In the genomic region with DNA sequence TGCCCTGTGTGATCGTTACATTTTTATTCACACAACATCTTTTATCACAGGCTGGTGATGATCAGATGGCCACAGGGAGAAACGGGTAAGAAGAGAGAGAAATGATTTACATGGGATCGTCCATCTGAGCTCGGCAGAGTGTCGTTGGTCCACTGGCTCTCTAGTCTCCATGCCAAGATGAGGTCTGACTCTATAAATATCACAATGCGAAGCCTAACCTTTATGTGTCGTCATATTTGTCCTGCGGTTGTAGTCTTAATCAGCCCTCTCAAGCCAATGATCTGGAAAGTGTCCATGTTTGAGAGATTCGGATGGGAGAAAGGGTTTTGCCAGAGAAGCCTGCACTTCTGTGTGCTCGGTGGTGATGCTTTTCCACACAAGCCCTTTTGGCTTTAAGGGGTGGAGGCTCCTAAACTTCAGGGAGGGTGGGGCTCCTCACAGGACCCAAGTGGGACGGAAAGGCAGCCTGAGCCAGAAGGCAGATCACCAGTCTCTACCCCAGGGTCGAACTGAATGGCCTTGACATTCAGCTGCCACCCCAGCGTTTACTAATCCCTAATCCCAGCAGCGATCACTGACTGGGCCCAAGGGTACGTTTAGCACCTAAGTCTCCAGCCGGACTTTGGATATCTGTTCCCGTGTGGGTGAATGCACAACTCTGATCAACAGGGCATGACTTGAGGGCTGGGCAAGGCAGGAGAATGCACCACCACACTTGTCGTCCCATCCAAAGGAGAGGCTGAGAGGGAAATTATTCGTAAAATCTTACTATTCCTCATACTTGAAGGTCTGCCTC, we compare ENCODE assay signal across 17 mouse cellular contexts. TPM values are rescaled to one million over a fixed set of nuclear protein-coding genes. Genes with fewer than 3 reads are reported as not detected.
DNase-seq lines count a peak whose midpoint lies in the region; ATAC-seq and TF ChIP-seq lines count a peak whose summit lies in the region.
"Had no signal": no experiment of that assay in that cellular context is flagged by ENCODE, and none has a peak within 500 bp of the region (broad histone marks: within the 10 kb centered on the region; RNA-seq: fewer than 3 reads in every experiment).

No protein-coding gene starts in this region.

- H3K27me3 ChIP-seq in heart, embryonic 14.5 days (ENCODE audit: control insufficient read depth, insufficient read depth, low read length) = no peaks in the 10 kb centered on the region
- H3K27me3 ChIP-seq in heart, embryonic 10.5 days (ENCODE audit: insufficient read depth, poor library complexity, severe bottlenecking) = no peaks in the 10 kb centered on the region
- no peaks in the 10 kb centered on the region for H3K27me3 ChIP-seq in heart, postnatal 0 days (ENCODE audit: control insufficient read depth, insufficient read depth, low read length)
- H3K27me3 ChIP-seq in kidney, adult 2 months (replicated peaks; ENCODE audit: control insufficient read depth, insufficient read depth, low read length) = no peaks in the 10 kb centered on the region

- no peak for TF ChIP-seq EP300 in heart, postnatal 0 days (IDR thresholded peaks at IDR 0.05; ENCODE audit: low read depth)

- TF ChIP-seq CTCF in heart, postnatal 0 days (IDR thresholded peaks at IDR 0.05; ENCODE audit: low read depth) = no peak
- no peak for TF ChIP-seq CTCF in kidney, adult 2 months (conservative IDR thresholded peaks at IDR 0.05; ENCODE audit: insufficient read depth, insufficient read length, low read depth, low read length)

- no peak for TF ChIP-seq POLR2A in kidney, adult 2 months (IDR thresholded peaks at IDR 0.05; ENCODE audit: low read depth, low read length)

- H3K4me2 ChIP-seq in heart, embryonic 14.5 days (ENCODE audit: low read length) = peak overlapping the region; percentile 18
- peak overlapping the region; percentile 26 for H3K4me2 ChIP-seq in heart, postnatal 0 days (ENCODE audit: low read depth, low read length)

- peak overlapping the region; percentile 27; the same call in 1 of the 2 replicates for H3K9ac ChIP-seq in heart, embryonic 14.5 days (ENCODE audit: low read length)
- H3K9ac ChIP-seq in heart, postnatal 0 days (replicated peaks; ENCODE audit: low read depth, low read length) = no peak overlapping the region; the same call in 1 of the 2 replicates

- WGBS in heart, embryonic 14.5 days = 54% methylated on average over 19 of the region's 19 CpGs
- WGBS in heart, embryonic 10.5 days = 80% methylated on average over 19 of the region's 19 CpGs
- 41% methylated on average over 19 of the region's 19 CpGs for WGBS in heart, postnatal 0 days
- 51% methylated on average over 19 of the region's 19 CpGs for WGBS in kidney, adult 2 months

- no peaks in the 10 kb centered on the region for H3K36me3 ChIP-seq in heart, embryonic 14.5 days (ENCODE audit: control insufficient read depth, insufficient read depth, low read length)
- H3K36me3 ChIP-seq in heart, embryonic 10.5 days = no peaks in the 10 kb centered on the region
- no peaks in the 10 kb centered on the region for H3K36me3 ChIP-seq in heart, postnatal 0 days (replicated peaks; ENCODE audit: control insufficient read depth, insufficient read depth, low read length)
- no peaks in the 10 kb centered on the region for H3K36me3 ChIP-seq in kidney, adult 2 months (ENCODE audit: control insufficient read depth, insufficient read depth, low read length)
- H3K36me3 ChIP-seq: G1E had no signal

- peaks cover 7 to 9% of the 10 kb centered on the region in 2 experiments for H3K4me1 ChIP-seq in heart, embryonic 14.5 days (ENCODE audit: control insufficient read depth in 2 of 2, insufficient read depth in 2 of 2, low read length in 2 of 2)
- H3K4me1 ChIP-seq in heart, embryonic 10.5 days = no peaks in the 10 kb centered on the region
- H3K4me1 ChIP-seq in heart, postnatal 0 days (ENCODE audit: control insufficient read depth, insufficient read depth) = peaks cover 9% of the 10 kb centered on the region; the same call in 1 of the 2 replicates
- peaks cover 17% of the 10 kb centered on the region; the same call in 1 of the 2 replicates for H3K4me1 ChIP-seq in kidney, adult 2 months (ENCODE audit: control insufficient read depth, insufficient read depth, low read length)

- no peak for DNase-seq in heart, embryonic 10.5 days (ENCODE audit: low spot score)
- peak; percentile 91 for DNase-seq in heart, postnatal 0 days (ENCODE audit: low spot score)
- peak; percentile 86 for DNase-seq in kidney, adult 2 months
- peak; percentile 50 to 75 for DNase-seq in kidney, postnatal 25 days
- DNase-seq in Muller cell, postnatal 12 days (ENCODE audit: inconsistent ontology term) = no peak
- DNase-seq in right cerebral cortex, postnatal 14 days = no peak
- DNase-seq: cerebellum, adult 11 months; cerebellum, postnatal 25 days; lung, adult 18-20 months; thymus, postnatal 36 days had no signal

- no peak for ATAC-seq in heart, embryonic 14.5 days (ENCODE audit: insufficient number of reproducible peaks, insufficient read depth, low FRiP score, low read depth)
- peak; percentile 92 for ATAC-seq in heart, postnatal 0 days (ENCODE audit: insufficient read depth, low read depth)
- ATAC-seq: forebrain, embryonic 14.5 days; hindbrain, embryonic 16.5 days had no signal

- no peak overlapping the region for H3K4me3 ChIP-seq in heart, embryonic 14.5 days (ENCODE audit: control insufficient read depth in 1 of 2, insufficient read depth in 1 of 2, low read depth in 1 of 2, low read length in 2 of 2)
- no peak overlapping the region for H3K4me3 ChIP-seq in heart, embryonic 10.5 days
- peak overlapping the region; percentile 7; the same call in 1 of the 2 replicates for H3K4me3 ChIP-seq in heart, postnatal 0 days (ENCODE audit: low read depth, low read length)
- no peak overlapping the region for H3K4me3 ChIP-seq in kidney, adult 2 months (ENCODE audit: insufficient read depth, low read depth, low read length)

- H3K27ac ChIP-seq in heart, embryonic 14.5 days (replicated peaks in 1 of 2; ENCODE audit: control insufficient read depth in 1 of 2, insufficient read depth in 1 of 2, low read depth in 2 of 2, low read length in 2 of 2) = peak overlapping the region; percentile 25 to 38; a peak in 2 of 4 replicates
- H3K27ac ChIP-seq in heart, embryonic 10.5 days = no peak overlapping the region
- H3K27ac ChIP-seq in heart, postnatal 0 days (ENCODE audit: low read depth) = peak overlapping the region; percentile 84
- H3K27ac ChIP-seq in kidney, adult 2 months (ENCODE audit: insufficient read depth, low read depth, low read length) = peak overlapping the region; percentile 27

- 0 out of 2 replicates have a peak, but pooled peaks cover 9% of the 10 kb centered on the region for H3K9me3 ChIP-seq in heart, embryonic 14.5 days (ENCODE audit: control insufficient read depth, low read length)
- no peaks in the 10 kb centered on the region for H3K9me3 ChIP-seq in heart, embryonic 10.5 days
- H3K9me3 ChIP-seq in heart, postnatal 0 days (replicated peaks; ENCODE audit: control insufficient read depth, low read length) = no peaks in the 10 kb centered on the region
- H3K9me3 ChIP-seq: G1E had no signal

RNA-seq across cellular contexts. Expression of gene Map3k4, which starts 17.7 kb away (rescaled TPM):
- 34.3 and 39.2 TPM in 2 replicates for polyA plus RNA-seq in heart, embryonic 14.5 days (2014; fragmentation: Nextera tagmentation; extraction: Ambion mirVana)
- polyA plus RNA-seq in heart, embryonic 10.5 days (2016; fragmentation: Nextera tagmentation; extraction: Ambion mirVana) = 40.2 and 52.2 TPM in 2 replicates
- 19.6 and 25.0 TPM in 2 replicates for total RNA-seq in heart, postnatal 0 days (2014; rRNA removed; ENCODE audit: low replicate concordance)
- polyA plus RNA-seq in heart, postnatal 0 days (2015; fragmentation: Nextera tagmentation; extraction: Ambion mirVana) = 31.6 and 36.0 TPM in 2 replicates
- polyA plus RNA-seq in kidney, adult 2 months (2012; rRNA removed) = 17.6 and 26.2 TPM in 2 replicates

RNA-seq across cellular contexts. Expression of gene Plg, which starts 42.1 kb away (rescaled TPM):
- polyA plus RNA-seq in heart, embryonic 14.5 days (2014; fragmentation: Nextera tagmentation; extraction: Ambion mirVana) = not detected in 2 replicates
- 0.63 and 19.7 TPM in 2 replicates for polyA plus RNA-seq in heart, embryonic 10.5 days (2016; fragmentation: Nextera tagmentation; extraction: Ambion mirVana)
- 0.12 and 0.38 TPM in 2 replicates for total RNA-seq in heart, postnatal 0 days (2014; rRNA removed; ENCODE audit: low replicate concordance)
- polyA plus RNA-seq in heart, postnatal 0 days (2015; fragmentation: Nextera tagmentation; extraction: Ambion mirVana) = not detected in 2 replicates
- polyA plus RNA-seq in kidney, adult 2 months (2012; rRNA removed) = 0.03 and 0.07 TPM in 2 replicates
- total RNA-seq: G1E; granulocyte monocyte progenitor cell, adult 5-6 weeks; layer of hippocampus, postnatal 25 days; midbrain, postnatal 0 days had no signal
- polyA plus RNA-seq: forebrain, embryonic 14.5 days; G1E; hindbrain, embryonic 16.5 days; midbrain, postnatal 0 days had no signal

Comparison
In these comparisons a context has a peak if more than half of its experiments do, and no peak if none do; other contexts are left out.
1. DNase-seq: peak in heart, postnatal 0 days (single experiment), kidney, adult 2 months (single experiment) and kidney, postnatal 25 days (2 of 2); none in heart, embryonic 10.5 days (single experiment), Muller cell, postnatal 12 days (single experiment) and right cerebral cortex, postnatal 14 days (single experiment).